Mouse (Mus musculus): ENCODE data around the gene Elp5.

- TF ChIP-seq GATA1 (IDR thresholded peaks at IDR 0.05; ENCODE audit: borderline replicate concordance, low read length) (no peak), FLI1 (IDR thresholded peaks at IDR 0.05; ENCODE audit: low read length) (no peak)
Observed at GRCm38 (mm10) chr11:70031321-70031670, 49.0 kb upstream of the Elp5 start.
